Mouse (Mus musculus) MEL (cell line): ENCODE results near the gene 1700001P01Rik.

Experiments
- CHD1 ChIP-seq: IDR thresholded peaks from 2 replicates; pipeline ENCODE4 v1.6.1; 2012; ENCODE audit warnings: low read depth, mild to moderate bottlenecking, inconsistent platforms, low read length, improper control_type of control experiment
- CTCF ChIP-seq, 3 experiments: IDR thresholded peaks in 2 of 3; conservative IDR thresholded peaks in 1 of 3; 2 replicates each; pipeline ENCODE4 v1.5.1; 2011 to 2012; ENCODE audit warnings: low read length in 3 of 3, low read depth in 2 of 3, mild to moderate bottlenecking in 2 of 3, improper control_type of control experiment in 1 of 3, inconsistent platforms in 1 of 3, mixed read lengths in 1 of 3, moderate library complexity in 1 of 3; ENCODE audit not compliant: control insufficient read depth in 1 of 3, insufficient read depth in 1 of 3, poor library complexity in 1 of 3, severe bottlenecking in 1 of 3
- E2F4 ChIP-seq: IDR thresholded peaks from 2 replicates; pipeline ENCODE4 v1.6.1; 2011; ENCODE audit warnings: low read depth, low read length, improper control_type of control experiment, borderline replicate concordance
- EP300 ChIP-seq, 2 experiments: IDR thresholded peaks; 2 replicates each; pipeline ENCODE4 v1.6.1; 2011; ENCODE audit warnings: improper control_type of control experiment in 2 of 2, low read length in 2 of 2, low read depth in 1 of 2, mild to moderate bottlenecking in 1 of 2
- GABPA ChIP-seq: IDR thresholded peaks from 2 replicates; pipeline ENCODE4 v1.6.1; 2012; ENCODE audit warnings: low read depth, mild to moderate bottlenecking, inconsistent platforms, low read length, improper control_type of control experiment, moderate library complexity
- MEF2A ChIP-seq: IDR thresholded peaks from 2 replicates; pipeline ENCODE4 v1.6.1; 2014; ENCODE audit warnings: low read depth, mild to moderate bottlenecking, inconsistent platforms, low read length, improper control_type of control experiment; ENCODE audit not compliant: poor library complexity, insufficient replicate concordance, severe bottlenecking; ENCODE audit errors: extremely low read depth
- MXI1 ChIP-seq: IDR thresholded peaks from 2 replicates; pipeline ENCODE4 v1.6.1; 2011; ENCODE audit warnings: mild to moderate bottlenecking, low read depth, low read length, improper control_type of control experiment
- POLR2A ChIP-seq, 2 experiments: IDR thresholded peaks; 2 replicates each; pipeline ENCODE4 v1.6.1; 2011 to 2012; ENCODE audit warnings: low read length in 2 of 2, mild to moderate bottlenecking in 2 of 2, control low read depth in 1 of 2, improper control_type of control experiment in 1 of 2, low read depth in 1 of 2, moderate library complexity in 1 of 2; ENCODE audit not compliant: control insufficient read depth in 1 of 2, insufficient read depth in 1 of 2, poor library complexity in 1 of 2
- TAL1 ChIP-seq: IDR thresholded peaks from 2 replicates; pipeline ENCODE4 v1.6.1; 2012; ENCODE audit warnings: mild to moderate bottlenecking, inconsistent platforms, low read length, moderate library complexity, mixed read lengths
- TBP ChIP-seq: IDR thresholded peaks from 2 replicates; pipeline ENCODE4 v1.8.0; 2011; ENCODE audit warnings: low read depth, low read length, improper control_type of control experiment
- ZNF384 ChIP-seq: IDR thresholded peaks from 2 replicates; pipeline ENCODE4 v1.6.1; 2012; ENCODE audit warnings: low read depth, mild to moderate bottlenecking, inconsistent platforms, low read length, improper control_type of control experiment

DNA sequence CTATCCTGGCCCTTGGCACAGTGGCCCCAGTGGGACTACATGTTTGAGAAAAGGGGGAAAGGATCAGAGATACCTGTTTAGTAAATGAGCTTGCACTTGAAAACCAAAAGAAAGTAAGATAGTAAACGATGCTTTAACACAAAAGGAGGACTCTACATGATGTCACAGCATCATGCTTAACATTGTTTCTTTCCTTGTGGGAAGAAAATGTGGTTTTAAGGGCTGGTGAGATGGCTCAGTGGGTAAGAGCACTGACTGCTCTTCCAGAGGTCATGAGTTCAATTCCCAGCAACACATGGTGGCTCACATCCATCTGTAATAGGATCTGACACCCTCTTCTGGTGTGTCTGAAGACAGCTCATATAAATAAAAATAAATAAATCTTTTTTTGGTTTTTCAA, 17.6 kb downstream of the 1700001P01Rik start:
- TF ChIP-seq EP300 (IDR thresholded peaks at IDR 0.05; ENCODE audit: low read depth in 1 of 2, low read length in 2 of 2), result no peak
- TF ChIP-seq GABPA, result no peak
- TF ChIP-seq TBP, result peak; percentile 95
- TF ChIP-seq CTCF (IDR thresholded peaks at IDR 0.05 in 2 of 3, conservative IDR thresholded peaks at IDR 0.05 in 1 of 3; ENCODE audit: control insufficient read depth in 1 of 3, insufficient read depth in 1 of 3, low read depth in 2 of 3, low read length in 3 of 3, poor library complexity in 1 of 3, severe bottlenecking in 1 of 3), result no peak
- TF ChIP-seq POLR2A (IDR thresholded peaks at IDR 0.05; ENCODE audit: control insufficient read depth in 1 of 2, insufficient read depth in 1 of 2, low read depth in 1 of 2, low read length in 2 of 2, poor library complexity in 1 of 2), result no peak
- TF ChIP-seq E2F4, result no peak
- no peak for TF ChIP-seq CHD1
- TF ChIP-seq TAL1, result no peak
- TF ChIP-seq MEF2A, result no peak
- TF ChIP-seq ZNF384, result no peak
- no peak for TF ChIP-seq MXI1
